In the genomic region with DNA sequence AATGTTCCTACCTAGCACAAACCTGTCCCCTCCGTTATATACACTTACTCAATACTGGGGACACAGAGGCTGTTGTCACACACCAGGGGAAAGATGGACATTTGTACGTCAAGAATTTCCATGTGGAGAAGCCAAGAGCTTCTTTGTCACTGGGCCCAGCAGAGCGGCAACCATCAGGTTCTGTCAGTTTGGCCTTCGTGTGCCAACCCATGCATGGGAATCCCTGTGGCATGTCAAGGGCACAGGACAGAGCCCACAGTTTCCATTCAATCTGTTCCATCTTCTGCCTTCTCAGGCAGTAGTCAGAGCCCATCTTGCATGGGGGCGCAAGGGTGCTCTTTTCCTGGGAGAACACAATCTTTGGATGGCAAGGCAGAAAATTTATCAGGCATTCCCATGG, we compare ENCODE assay signal across 14 mouse cellular contexts.
"Had no signal": no experiment of that assay in that cellular context is flagged by ENCODE, and none has a peak within 500 bp of the region (broad histone marks: within the 10 kb centered on the region; RNA-seq: fewer than 3 reads in every experiment).

No protein-coding gene starts in this region.

- DNase-seq: layer of hippocampus, adult 9-11 months; retina, postnatal 1 day; right cerebral cortex, postnatal 25 days; thymus, postnatal 36 days had no signal

- H3K27me3 ChIP-seq: limb, embryonic 13.5 days; liver, embryonic 12.5 days; liver, embryonic 15.5 days; lung, embryonic 15.5 days; stomach, embryonic 15.5 days had no signal

- H3K4me1 ChIP-seq: liver, embryonic 12.5 days; liver, embryonic 15.5 days; stomach, embryonic 15.5 days had no signal

- H3K27ac ChIP-seq: left cerebral cortex, adult 2 months; limb, embryonic 13.5 days; liver, embryonic 12.5 days; liver, embryonic 15.5 days; lung, embryonic 15.5 days; midbrain, embryonic 15.5 days; neural tube, embryonic 13.5 days; stomach, embryonic 15.5 days had no signal

- ATAC-seq: liver, embryonic 12.5 days; midbrain, embryonic 15.5 days had no signal

- H3K4me2 ChIP-seq: limb, embryonic 13.5 days; liver, embryonic 12.5 days; liver, embryonic 15.5 days; lung, embryonic 15.5 days; midbrain, embryonic 11.5 days; midbrain, embryonic 15.5 days; neural tube, embryonic 13.5 days; stomach, embryonic 15.5 days had no signal

- H3K36me3 ChIP-seq: limb, embryonic 13.5 days; liver, embryonic 12.5 days; liver, embryonic 15.5 days; lung, embryonic 15.5 days; midbrain, embryonic 15.5 days; neural tube, embryonic 13.5 days; stomach, embryonic 15.5 days had no signal

- H3K9ac ChIP-seq: limb, embryonic 13.5 days; liver, embryonic 12.5 days; liver, embryonic 15.5 days; lung, embryonic 15.5 days; midbrain, embryonic 15.5 days; neural tube, embryonic 13.5 days; stomach, embryonic 15.5 days had no signal

- H3K4me3 ChIP-seq: left cerebral cortex, adult 2 months; limb, embryonic 13.5 days; liver, embryonic 12.5 days; liver, embryonic 15.5 days; lung, embryonic 15.5 days; midbrain, embryonic 15.5 days; myocyte; neural tube, embryonic 13.5 days; stomach, embryonic 15.5 days had no signal

- H3K9me3 ChIP-seq: limb, embryonic 13.5 days; liver, embryonic 12.5 days; liver, embryonic 15.5 days; lung, embryonic 15.5 days; midbrain, embryonic 15.5 days; neural tube, embryonic 13.5 days; stomach, embryonic 15.5 days had no signal
